Mouse (Mus musculus) v-Abl transformed pro-B cells (cell line): ENCODE measurements at regions not wholly inside any gene's neighbourhood (a gene's known extent, or its start where the extent isn't known, plus 50 kb on each side); places are given as distances from the start of the nearest gene placed in this dataset.

ENCODE experiments used
- in situ Hi-C, 2 experiments: fragments of 400-800 bp; cut with MboI; formaldehyde crosslinking; loops; one replicate each; pipeline ENCODE4 v1.15.1; 2025; ENCODE audit not compliant: unreplicated experiment in 2 of 2

DNA sequence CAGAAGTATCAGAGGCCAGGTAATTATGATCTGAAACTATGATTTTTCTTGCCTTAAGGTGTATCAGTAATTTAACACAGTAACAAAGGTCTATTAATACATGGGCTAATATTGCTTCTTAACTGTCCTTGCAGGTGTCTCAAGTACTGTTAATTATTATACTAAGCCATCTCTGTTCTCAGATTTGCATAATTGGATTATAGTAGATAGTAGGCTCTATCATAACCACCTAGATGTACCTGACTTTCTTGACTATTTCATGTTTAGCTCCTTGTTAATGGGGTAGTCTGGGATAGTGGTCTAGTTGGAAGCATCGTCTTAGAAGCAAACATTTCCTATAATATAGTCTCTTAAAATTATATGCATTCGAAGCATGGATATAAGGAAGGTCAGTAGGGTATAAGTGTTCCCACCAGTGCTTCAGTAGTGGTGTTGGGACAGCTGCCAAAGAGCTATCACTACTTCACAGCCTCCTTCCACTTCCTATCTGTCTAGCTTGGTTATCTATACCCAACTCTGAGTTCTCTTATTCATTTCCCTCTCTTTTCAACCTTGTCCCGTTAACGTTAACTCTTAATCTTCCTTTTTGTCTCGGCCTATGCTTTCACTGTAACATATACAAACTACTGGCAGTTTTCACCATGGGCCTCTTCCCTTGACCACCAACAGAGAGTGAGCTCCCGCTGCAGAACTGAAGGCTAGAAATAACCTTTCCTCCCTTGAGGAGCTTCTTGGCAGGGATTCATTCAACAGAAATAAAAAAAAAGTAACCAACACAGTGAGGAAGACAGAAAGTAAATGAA lies 630.9 kb upstream of the Lcorl start:
- in situ Hi-C loops, result no loop called here

DNA sequence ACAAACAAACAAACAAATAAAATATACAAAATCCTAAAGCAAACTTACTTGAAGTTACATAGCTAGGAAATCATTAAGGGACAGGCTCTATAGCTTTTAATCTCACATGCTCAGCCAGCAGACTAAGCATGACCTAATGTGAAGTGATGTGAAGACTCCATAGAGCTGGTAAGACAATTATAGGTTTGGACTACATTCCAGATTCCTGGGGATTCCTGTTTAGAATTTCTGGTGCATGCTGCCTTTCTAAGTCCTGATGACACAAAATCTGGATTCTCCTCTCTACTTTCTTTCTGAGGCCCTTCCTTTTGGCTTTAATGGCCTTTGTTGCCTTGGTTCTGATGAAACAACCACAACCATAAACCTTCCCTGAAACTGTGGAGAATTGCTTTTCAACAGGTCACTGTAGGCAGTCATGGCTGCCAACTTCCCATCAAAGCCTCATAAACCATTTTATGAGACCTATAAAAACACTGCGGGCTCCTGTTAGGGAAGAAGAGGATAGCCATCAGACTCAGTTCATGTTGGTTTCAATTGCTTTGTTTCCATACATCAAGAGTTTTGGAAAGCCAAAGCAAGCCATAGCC lies 629.4 kb upstream of the Lcorl start:
- in situ Hi-C loops, result no loop called here

DNA sequence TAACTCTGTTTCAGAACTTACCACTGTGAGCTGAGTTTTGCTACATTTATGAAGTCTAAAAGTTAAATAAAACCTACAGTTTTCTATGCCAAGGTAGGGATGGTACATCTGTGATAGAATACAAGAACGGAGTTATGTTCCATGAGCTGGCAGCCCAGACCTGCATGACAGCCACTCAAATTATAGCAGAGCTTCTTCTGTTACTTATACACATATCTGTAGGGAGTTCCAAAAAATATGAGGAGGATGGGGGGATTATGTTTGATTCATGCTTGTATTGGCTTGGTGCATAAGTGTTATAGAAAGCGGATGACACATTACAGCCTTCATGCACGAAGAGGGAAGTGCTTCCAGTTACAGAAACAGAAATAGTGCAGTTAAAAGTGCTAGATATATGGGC lies 598.9 kb upstream of the Lcorl start:
- in situ Hi-C loops, result no loop called here

DNA sequence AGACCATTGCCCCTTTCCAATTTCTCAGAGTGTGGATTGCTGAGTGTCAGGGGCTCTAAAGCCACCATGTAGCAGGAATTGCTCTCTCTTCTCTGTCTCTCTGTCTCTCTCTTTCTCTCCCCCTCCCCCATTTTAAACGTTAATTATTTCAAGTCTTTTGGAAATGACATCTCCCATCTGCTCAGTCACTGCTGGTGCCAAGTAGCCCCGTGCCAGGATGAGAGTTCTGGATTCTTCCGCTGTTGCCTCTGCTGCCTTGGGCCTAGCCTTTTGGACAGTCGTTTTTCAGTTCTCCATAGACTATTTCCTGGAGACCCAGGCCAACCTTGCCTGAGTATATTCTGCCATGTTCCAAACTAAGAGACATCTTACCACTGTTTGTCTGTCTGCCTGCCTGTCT lies 590.9 kb upstream of the Lcorl start:
- in situ Hi-C loops, result loop anchor here (10.0 kb wide), 1 partner anchor 1897 kb away; no protein-coding TSS in a partner anchor

DNA sequence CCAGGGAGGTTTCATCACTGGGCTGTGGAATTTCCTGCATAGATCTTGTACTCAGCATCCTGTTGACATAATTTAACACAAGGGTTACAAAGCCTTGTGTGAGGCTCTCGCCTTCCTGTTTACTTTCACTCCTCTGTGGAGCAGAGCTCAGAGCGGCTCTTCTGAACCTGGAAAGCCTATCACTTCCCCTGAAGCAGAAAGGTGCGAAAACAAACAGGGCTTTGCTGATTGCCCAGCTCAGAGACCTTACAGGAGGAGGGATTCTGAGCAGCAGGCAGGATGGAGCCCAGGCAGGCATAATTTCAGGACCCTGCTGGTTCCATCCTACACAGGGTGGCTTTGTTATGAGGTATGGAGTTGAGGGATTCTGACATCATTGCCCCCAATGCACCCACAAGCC lies 588.4 kb upstream of the Lcorl start:
- in situ Hi-C loops, result loop anchor here (10.0 kb wide), 1 partner anchor 1899 kb away; no protein-coding TSS in a partner anchor

DNA sequence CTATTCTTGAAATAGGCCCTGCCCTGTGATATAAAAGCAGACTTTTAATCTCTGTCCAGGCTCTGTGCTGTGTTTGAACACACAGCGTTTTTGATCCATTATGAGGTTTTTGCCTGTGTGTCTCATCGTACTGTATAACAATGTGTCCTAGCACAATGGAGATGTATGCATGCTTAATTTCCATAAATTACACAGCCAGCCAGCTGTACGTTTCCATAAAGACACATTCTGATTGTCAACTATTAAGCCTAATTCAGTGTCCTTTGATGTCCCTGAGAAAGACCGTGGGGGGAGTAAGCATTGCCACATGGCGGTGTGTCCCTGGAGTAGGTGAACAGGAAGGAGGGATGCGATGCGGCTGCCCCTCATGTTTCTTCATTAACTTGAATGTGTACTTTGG lies 587.7 kb upstream of the Lcorl start:
- in situ Hi-C loops, result loop anchor here (10.0 kb wide), 1 partner anchor 1900 kb away; no protein-coding TSS in a partner anchor

DNA sequence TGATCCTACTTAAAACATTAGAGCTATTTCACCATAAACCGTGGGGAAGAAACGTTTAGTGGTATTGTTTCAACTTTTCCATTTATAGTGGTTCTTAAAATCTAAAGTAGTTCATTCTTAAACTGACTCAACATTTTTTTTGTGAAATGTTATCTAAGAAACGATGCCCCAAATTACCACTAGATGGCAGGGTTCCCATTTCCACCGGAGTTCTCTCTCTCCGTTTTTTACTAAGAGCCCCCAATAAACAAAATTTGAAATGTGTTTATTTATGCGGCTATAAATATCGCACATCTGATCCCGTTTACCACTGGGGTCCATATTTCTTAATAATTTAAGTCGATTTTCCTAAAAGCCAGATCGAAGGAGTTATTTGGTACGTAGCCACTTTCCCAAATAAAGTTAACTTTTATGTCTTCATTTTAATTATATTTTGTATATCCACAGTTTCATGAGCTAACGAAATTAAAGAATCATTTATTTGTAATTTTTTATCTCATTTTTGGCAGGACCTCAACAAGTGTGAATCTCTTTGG lies 586.5 kb upstream of the Lcorl start:
- in situ Hi-C loops, result loop anchor here (10.0 kb wide), 1 partner anchor 1901 kb away; no protein-coding TSS in a partner anchor

DNA sequence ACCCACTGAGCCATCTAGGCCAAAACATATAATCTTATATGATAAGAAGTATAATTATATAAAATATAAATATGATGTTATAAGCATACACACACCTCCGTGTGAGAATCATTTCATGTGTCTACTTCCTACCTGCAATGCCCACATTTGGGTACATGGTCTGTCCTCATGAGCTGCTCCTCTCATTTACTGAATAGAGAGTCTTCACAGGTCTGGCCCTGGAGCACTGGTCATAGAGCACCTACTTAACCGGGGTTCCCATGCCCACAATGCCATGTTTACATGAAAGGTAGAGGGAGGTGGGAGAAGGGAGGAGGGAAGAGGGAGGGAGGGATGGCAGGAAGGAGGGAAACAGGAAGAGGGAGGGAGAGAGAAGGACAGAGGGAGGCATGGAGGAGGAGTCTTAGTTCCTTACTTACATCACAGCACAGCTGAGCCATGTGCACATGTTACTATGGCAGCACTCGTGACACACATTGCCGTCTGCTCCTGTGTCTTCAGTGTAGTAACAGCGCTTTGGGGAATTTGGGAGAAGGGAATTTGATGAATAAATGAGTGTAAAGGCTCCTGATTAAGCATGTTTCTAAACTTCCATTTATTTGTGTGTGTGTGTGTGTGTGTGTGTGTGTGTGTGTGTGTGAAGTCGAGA lies 585.3 kb upstream of the Lcorl start:
- in situ Hi-C loops, result loop anchor here (10.0 kb wide), 1 partner anchor 1902 kb away; no protein-coding TSS in a partner anchor

DNA sequence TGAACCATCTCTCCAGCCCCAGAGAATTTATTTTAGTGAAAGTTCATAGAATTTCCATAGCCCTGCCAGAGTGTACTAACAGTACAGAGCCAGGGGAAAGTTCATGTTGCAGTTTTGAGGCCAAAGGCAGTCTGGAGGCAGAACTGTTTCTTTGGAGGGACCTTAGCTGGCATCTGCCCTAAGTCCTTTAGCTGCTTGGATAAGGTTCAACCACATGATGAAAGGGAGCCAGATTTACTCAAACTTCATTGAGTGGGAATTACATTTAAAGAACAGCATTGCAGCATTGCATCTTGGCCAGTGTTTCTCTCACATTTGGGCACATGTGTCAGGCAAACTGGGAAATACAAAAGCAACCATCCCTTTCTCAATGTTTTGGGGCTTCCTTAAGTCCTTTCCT lies 584.3 kb upstream of the Lcorl start:
- in situ Hi-C loops, result loop anchor here (10.0 kb wide), 1 partner anchor 1903 kb away; no protein-coding TSS in a partner anchor

DNA sequence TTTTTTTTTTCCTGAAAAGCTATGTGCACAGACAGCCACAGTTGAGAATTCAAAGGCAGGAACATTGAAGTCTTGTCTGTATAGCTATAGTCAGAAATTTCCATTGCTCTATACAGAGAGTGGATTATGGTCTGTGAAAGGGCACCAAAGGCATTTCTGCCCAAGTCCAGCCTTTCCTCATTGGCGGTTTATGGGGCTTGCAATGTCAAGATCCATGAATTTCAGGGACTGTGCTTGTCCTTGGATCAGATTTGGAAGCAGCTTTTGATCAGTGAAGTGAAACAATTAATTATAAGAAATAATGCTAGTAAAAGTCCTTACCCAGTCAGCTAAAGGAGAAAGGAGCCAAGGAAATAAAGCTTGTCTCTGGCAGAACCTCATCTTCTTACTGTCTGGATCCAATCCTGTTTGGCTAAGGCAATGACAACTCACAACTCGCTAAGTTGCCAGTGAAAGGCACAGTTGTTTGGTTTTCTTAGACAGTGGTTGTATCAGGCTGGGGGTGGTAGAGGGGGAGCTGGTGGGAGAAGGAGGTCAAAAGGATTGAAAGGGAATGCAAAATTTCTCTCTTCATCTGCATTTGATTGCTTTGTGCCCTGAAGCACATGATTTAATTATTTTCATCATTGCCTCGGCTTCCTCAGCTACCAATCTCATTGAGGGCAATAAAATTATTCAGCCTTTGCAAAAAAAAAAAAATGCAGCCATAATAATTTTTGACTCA lies 574.4 kb upstream of the Lcorl start:
- in situ Hi-C loops, result no loop called here

DNA sequence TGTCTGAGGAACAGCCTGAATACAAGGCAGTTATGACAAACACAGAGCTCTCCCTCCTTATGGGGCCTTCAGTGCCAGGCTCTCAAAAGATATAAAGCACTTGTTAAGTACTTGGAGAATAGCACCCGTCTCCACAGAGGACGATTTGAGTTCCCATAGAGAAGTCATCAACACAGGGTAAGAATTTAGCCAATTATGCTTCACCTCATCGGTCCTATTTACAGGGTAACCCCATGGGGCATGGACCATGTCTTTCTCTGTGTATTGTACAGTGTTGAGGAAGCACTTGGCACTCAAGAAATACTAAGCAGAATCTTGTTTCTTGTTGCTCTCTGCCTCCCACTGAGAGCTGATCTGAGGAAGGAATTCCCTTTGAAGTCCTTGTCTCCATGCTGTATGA lies 565.3 kb upstream of the Lcorl start:
- in situ Hi-C loops, result no loop called here

DNA sequence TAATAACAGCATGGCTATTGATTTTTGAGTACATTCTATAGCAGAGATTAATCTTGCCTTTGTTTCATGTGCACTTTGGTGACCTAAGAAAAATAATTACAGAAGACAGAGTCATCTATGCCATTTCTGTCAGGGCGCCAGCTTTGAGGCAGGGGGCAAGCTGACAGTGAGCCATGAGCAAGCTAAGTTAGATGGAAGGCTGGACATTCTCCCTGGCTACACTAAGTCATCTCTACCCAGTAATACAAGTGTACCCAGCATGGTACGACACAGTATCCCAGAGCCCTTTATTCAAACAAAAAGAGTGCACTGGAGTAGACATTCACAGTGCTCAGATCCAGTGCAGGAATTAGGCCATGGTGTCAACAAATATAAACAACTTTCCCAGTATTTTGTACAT lies 549.6 kb upstream of the Lcorl start:
- in situ Hi-C loops, result no loop called here

DNA sequence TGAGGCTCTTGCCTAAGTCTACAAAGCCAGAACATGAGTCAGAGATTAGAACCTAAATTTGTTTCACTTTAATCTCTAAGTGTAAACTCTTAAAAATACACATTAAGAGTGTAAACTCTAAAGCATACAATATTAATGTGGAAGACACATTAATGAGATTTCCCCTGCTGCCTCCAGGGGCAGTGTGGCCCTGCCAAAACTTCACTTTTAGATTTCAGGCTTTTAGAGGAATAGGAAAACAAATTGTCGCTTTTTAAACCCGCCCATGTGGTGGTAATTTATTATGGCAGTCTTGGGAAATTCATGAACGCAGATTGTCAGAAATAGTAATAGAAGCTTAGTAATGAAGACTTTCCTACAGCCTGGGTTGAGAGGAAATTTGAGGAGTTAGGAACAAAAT lies 549.0 kb upstream of the Lcorl start:
- in situ Hi-C loops, result no loop called here

DNA sequence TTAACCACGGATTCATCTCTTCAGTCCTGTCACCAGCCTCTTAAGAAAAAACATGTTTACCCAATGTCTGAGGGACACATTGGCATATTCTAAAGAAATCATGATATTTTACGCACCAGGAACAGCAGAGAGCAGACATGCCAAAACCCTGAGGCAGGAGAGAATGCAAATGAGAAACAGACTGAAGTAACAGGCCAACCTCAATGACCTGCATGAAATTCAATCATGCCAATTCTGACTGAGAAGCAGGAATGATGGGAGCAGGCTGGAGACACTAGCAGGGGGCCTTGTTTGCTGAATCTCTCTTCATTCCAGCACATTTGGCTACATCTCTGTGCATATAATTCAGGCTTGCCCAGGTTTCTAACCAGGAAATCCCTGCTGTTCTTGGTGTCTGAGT lies 529.2 kb upstream of the Lcorl start:
- in situ Hi-C loops, result no loop called here

DNA sequence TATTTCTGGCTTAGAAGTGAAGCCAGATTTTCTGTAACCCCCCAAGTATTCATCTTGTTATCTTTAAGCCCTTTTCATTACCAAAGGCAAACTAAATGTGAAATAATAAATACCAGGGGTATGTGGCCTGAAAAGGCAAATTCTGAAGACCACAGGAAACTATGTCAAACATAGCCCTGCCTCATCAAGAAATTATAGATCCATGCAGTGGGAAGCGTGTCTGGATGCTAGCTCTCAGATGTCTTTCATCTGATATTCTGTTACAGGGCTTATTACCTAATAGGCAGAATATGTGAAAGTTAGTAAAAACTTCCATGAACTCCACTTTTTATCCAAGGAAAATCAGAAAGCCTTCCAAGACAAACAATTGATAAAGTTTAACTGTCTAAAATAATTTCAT lies 509.9 kb upstream of the Lcorl start:
- in situ Hi-C loops, result no loop called here

DNA sequence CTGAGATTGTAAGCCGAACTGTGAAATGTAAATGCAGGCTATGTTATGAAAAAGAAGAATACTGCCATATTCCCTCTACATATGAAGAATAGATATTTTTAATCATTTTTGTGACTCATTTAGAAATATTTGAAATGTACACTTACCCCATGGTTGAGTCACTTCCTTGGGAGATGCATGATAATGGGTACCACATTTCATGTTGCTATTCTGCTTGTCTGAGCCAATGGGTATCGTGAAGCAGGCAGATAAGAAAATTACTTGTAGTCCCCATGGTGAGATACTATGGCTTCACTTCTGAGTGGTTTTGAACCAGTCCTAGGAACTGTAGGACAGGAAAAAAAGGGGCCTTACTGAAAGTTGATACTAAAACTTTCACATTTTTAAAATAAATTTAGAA lies 506.2 kb upstream of the Lcorl start:
- in situ Hi-C loops, result no loop called here

DNA sequence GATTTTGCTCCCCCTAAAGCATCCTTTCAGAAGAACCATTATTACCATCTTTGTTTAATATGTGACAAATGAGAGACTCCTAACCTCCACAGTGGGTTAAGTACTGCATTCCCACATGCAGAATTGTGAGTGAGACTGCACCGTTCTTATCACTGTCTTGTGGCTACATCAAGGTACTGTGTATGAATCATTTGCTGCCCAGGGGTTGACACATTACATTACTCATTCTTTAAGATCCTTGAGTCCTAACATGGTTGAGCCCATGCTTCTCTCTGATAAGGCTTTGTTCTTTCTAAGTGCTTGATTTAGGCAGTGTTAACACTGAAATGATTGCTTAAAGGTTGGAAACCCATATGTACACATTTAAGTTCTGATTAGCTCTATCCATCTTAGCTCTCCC lies 504.2 kb upstream of the Lcorl start:
- in situ Hi-C loops, result no loop called here

DNA sequence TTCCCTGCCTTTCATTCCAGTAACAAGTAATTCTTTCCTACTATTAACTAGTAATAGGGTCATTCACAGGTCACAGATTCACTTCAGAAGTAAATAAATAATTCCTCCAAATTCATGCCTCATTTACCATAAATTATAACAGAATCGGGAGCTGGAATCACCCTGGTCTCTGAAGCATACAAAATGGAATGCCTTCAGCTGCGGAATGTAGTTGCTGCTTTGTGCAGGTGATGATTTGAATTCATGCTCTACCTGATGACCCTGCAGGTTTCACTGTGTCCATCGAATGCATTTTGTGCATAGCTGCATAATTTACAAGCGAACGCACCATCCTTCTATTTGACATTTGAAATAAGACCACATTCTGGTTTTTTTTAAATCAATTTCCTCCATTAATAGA lies 491.0 kb upstream of the Lcorl start:
- in situ Hi-C loops, result loop anchor here (5.0 kb wide), 5 partner anchors 491 to 876 kb away; partner anchors contain the start of gene Lcorl (in 1 of the 2)

DNA sequence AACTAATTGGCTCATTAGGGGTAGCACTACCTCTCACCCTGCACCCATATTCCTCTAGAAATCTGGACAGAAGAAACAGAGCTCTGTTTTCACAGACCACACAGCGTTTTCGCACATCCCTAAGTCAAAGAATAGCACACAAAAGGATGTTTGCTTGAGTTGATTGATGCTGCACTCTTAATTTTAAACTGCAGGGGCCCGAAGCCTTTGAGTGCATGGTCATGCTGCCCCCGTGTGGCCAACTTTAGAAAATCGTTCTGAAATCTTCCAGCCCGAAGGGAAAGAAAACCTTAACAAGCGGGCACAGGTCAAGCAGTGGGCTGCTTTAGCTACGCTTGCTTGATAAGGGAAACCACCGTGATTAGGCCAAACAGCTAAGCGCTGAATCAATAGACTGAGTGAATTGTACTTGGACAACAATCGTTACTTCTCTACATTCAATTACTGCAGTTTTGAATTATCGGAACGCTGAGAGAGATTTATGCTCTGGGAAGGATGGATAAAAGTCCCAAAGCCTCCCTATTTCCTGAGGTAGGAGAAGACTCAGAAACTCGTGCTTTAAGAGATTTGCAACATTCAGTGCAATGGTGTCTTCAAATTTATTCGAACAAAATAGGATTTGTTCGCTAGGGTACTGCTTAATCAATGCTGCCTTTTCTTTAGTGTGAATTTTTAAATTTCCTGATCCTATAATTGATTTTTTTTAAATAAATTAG lies 490.1 kb upstream of the Lcorl start:
- in situ Hi-C loops, result loop anchor here (5.0 kb wide), 5 partner anchors 490 to 875 kb away; partner anchors contain the start of gene Lcorl (in 1 of the 2)

DNA sequence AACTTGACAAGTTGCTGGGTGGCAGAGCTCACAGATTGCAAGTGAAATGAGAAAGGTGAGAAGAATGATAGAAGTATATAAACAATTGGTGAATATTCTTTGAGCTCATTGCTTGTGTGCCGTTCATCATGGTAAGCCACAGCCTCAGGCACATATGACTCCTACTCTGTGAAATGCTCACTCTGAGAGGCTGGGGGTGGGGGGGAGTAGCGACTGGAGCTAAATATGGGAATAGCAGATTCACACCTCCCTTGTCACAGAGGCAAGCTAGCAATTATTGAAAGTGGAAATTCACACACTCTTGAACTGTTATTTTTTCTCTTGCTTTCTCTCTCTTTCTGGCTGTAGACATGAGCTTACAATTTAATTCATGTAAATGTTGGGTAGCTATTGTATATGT lies 481.0 kb upstream of the Lcorl start:
- in situ Hi-C loops, result no loop called here
